8 mouse cellular contexts compared by ENCODE assay signal in genomic region chr2:174900671-174900991, GRCm38 (mm10).
A peak's percentile ranks its signal among the peaks of the same experiment; 100 is the strongest.
DNase-seq lines count a peak whose midpoint lies in the region; ATAC-seq and TF ChIP-seq lines count a peak whose summit lies in the region.

No protein-coding gene starts in this region.

- TF ChIP-seq CTCF in thymus, adult 2 months (IDR thresholded peaks at IDR 0.05; ENCODE audit: borderline replicate concordance, control insufficient read depth, extremely low read depth, insufficient read depth, low read length, poor library complexity): no peak
- peak; percentile 88 for TF ChIP-seq CTCF in midbrain, postnatal 0 days (IDR thresholded peaks at IDR 0.05)

- H3K9me3 ChIP-seq in midbrain, postnatal 0 days (ENCODE audit: low read length): no peaks in the 10 kb centered on the region

- no peaks in the 10 kb centered on the region for H3K4me1 ChIP-seq in thymus, adult 2 months (replicated peaks; ENCODE audit: control insufficient read depth, insufficient read depth, low read length)
- no peaks in the 10 kb centered on the region for H3K4me1 ChIP-seq in midbrain, postnatal 0 days (ENCODE audit: insufficient read depth, low read length)

- peak; percentile 87 for ATAC-seq in common myeloid progenitor, adult 5-6 weeks (replicated peaks; ENCODE audit: low read depth, poor library complexity, severe bottlenecking)
- peak; percentile 55; the same call in 1 of the 2 replicates for ATAC-seq in midbrain, postnatal 0 days (ENCODE audit: low FRiP score)

- H3K36me3 ChIP-seq in thymus, adult 2 months (ENCODE audit: control insufficient read depth, insufficient read depth, low read length): no peaks in the 10 kb centered on the region
- H3K36me3 ChIP-seq in midbrain, postnatal 0 days (ENCODE audit: insufficient read depth, low read length): no peaks in the 10 kb centered on the region

- H3K4me2 ChIP-seq in midbrain, postnatal 0 days (ENCODE audit: low read depth, low read length, poor library complexity, severe bottlenecking): no peak overlapping the region

- intact Hi-C loops in gastrocnemius, postnatal 14 days (cut with DNase I; ENCODE audit: low total_unique reads): loop anchor here (5.0 to 10.0 kb wide), 2 partner anchors 226 to 588 kb away; no protein-coding TSS in a partner anchor
- intact Hi-C loops in left cerebral cortex, postnatal 4 days (cut with DNase I): loop anchor here (2.0 to 10.0 kb wide), 3 partner anchors 43 to 1316 kb away; no protein-coding TSS in a partner anchor

- no peak for TF ChIP-seq POLR2A in thymus, adult 2 months (IDR thresholded peaks at IDR 0.05; ENCODE audit: control insufficient read depth, extremely low read depth, insufficient read depth, low read length, poor library complexity)

- no peak overlapping the region for H3K4me3 ChIP-seq in thymus, adult 2 months (ENCODE audit: control insufficient read depth, insufficient read depth, low read length)
- no peak overlapping the region for H3K4me3 ChIP-seq in midbrain, postnatal 0 days (ENCODE audit: low read depth, low read length)

- DNase-seq in thymus, adult 2 months: peak; percentile 13
- DNase-seq in thymus, adult 18-20 months: no peak
- peak; percentile 56 for DNase-seq in gastrocnemius, postnatal 14 days
- DNase-seq in kidney, adult 11 months: peak; percentile 12
- peak; percentile 50 for DNase-seq in left cerebral cortex, postnatal 4 days
- DNase-seq in midbrain, postnatal 0 days (ENCODE audit: low spot score): peak; percentile 73
- DNase-seq in thymus, postnatal 4 days: peak; percentile 52

- H3K27ac ChIP-seq in thymus, adult 2 months (ENCODE audit: control insufficient read depth, insufficient read depth, low read length): no peak overlapping the region
- no peak overlapping the region for H3K27ac ChIP-seq in midbrain, postnatal 0 days (ENCODE audit: low read depth, low read length)

- H3K27me3 ChIP-seq in thymus, adult 2 months (ENCODE audit: control insufficient read depth, insufficient read depth, low read length): no peaks in the 10 kb centered on the region
- H3K27me3 ChIP-seq in midbrain, postnatal 0 days (ENCODE audit: insufficient read depth, low read length): no peaks in the 10 kb centered on the region

- H3K9ac ChIP-seq in midbrain, postnatal 0 days (replicated peaks; ENCODE audit: low read length, poor library complexity, severe bottlenecking): no peak overlapping the region

Comparison
In these comparisons a context has a peak if more than half of its experiments do, and no peak if none do; other contexts are left out.
1. DNase-seq: peak in thymus, adult 2 months (single experiment), gastrocnemius, postnatal 14 days (single experiment), kidney, adult 11 months (single experiment), left cerebral cortex, postnatal 4 days (single experiment), midbrain, postnatal 0 days (single experiment) and thymus, postnatal 4 days (single experiment); none in thymus, adult 18-20 months (0 of 2).